Mouse (Mus musculus): ENCODE measurements around the gene Ttc7.
"Not testable (repeated sequence)": the region's sequence is repeated elsewhere in the genome, so short reads cannot be mapped to it uniquely, and the experiment has no call there.

Ttc7 gene

GRCm38 (mm10) chr17:87286481-87287143 is 3.9 kb downstream of the Ttc7 start:
- DNase-seq = no peak

GRCm38 (mm10) chr17:87287197-87287777 is 4.6 kb downstream of the Ttc7 start:
- DNase-seq = no peak

GRCm38 (mm10) chr17:87288131-87288530 is 5.4 kb downstream of the Ttc7 start:
- DNase-seq = no peak

DNA sequence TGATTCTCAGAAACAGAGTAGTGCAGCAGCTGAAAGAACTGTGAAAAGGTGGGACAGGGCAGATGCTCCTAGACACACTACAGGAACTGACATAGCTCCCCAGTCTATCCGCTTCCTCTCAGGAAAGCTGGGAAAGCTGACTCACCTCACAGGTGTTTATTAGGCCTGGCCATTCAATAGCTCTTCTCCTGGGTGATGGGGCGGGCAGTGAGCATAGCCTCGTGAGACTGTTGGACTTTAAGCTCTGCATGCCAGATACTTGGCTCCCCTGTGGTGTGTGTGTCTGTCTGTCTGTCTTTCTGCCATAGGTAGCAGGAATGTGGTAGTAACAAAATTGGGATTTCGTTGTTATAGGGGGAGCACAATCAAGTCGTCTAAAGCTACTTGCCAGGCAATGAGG is 6.7 kb downstream of the Ttc7 start:
- DNase-seq = no peak

- DNase-seq = no peak
Observed at GRCm38 (mm10) chr17:87291037-87291436, 8.4 kb downstream of the Ttc7 start.

DNA sequence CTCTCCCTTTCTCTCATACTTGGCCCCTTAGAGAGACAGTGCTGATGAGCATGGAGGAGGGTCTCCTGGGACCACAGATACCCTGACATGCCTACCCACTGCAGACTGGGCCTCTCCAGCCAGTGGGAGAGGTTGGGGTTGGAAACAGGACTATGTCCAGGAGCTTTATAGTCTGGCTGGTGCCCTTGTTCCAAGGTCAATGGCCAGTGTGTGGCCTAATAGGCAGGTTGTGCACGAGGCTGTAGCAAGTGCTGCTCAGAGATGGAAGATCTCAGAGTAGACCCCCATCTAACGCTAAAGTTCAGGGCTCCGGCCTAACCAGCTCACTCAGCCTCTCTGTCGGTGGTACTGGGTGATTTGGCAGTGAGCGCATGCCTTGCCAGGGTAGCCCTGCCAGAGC is 9.1 kb downstream of the Ttc7 start:
- DNase-seq = no peak

DNA sequence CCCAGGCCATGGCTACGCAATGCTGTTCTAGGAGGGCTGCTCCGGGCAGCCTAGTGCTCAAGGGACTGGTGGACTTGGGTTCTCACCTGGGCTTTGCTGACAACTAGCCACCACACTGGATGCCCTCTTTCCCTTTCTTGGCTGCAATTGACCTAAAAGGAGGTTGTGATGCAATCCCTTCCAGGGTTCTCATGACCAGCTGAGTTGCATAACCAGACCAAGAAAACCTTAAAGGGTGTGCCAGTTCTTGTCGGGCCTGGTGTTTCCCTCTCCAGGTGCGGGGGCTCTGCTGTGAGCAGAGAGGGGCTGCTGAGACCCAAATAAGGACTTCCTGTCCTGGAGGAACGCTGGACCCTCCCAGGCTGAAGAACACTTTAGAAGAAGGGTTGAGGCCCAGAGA is 10.4 kb downstream of the Ttc7 start:
- no peak for DNase-seq

DNA sequence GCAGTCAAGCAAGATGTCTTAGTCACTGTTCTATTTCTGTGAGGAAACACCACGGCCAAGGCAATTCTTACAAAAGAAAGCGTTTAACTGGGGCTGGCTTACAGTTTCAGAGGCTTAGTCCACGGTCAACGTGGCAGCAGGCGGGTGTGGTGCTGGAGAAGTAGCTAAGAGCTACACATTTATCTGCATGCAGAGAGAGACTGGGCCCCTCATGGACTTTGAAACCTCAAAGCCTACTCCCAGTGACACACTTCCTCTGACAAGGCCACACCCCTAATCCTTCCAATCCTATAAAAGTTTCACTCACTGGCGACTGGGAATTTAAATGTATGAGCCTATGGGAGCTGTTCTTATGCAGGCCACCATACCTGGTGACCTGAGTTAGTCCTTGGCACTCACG is 13.1 kb downstream of the Ttc7 start:
- DNase-seq = no peak

DNA sequence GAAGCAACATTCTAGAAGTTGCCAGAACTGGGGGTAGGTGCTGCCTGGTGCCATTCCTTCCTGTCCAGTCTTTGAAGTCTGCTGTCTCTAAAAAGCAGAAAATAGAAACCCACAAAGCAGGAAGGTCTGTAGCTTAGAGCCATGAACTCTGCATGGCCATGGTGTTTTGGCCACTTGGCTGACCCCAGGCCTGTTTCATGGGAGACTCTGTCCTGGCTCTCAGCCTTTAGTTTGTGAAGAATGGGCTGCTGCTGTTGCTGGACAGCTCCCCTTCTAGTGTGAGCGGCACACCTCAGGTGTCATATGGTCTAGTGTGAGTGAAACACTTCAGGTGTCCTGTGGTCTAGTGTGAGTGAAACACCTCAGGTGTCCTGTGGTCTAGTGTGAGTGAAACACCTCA is 14.0 kb downstream of the Ttc7 start:
- DNase-seq = not testable (repeated sequence)

- DNase-seq = no peak
Observed at GRCm38 (mm10) chr17:87298944-87299343, 16.3 kb downstream of the Ttc7 start.

GRCm38 (mm10) chr17:87300340-87300739 is 17.7 kb downstream of the Ttc7 start:
- DNase-seq = no peak

GRCm38 (mm10) chr17:87301607-87302006 is 18.9 kb downstream of the Ttc7 start:
- DNase-seq = not testable (repeated sequence)

DNA sequence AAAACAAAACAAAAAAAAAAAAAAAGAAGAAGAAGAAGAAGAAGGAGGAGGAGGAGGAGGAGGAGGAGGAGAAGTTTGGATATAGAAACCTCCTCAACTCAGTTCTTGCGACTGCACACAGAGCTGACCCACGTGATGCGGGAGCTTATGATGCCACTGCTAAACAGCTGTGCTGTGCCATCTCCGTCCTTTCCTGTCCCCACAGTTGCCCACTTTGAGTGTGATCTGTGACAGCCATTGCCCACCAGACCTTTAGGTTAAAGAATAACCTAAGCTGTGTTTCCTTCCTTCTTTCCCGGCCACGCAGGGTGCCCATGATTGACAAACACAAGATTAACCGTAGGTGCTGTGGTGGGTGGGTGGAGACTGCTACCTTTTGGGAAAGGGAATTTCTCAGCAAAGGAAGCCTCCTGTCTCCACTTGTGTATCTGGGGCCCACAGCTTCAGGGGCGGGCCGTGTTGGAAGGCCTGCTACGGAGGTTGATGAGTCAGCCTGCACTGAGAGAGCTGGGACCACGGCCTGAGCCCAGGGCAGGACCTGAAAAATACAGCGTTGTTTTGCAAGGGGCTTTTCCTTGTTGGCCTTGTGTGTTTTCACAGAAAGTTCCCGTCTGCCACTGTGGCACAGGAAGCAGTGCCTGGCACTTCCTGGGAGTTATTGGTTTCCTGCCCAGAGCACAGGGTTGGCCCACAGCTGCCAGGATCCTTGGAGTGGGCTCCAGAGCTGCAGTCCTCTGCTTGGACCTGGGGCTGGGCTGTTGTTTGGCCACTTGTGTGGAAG is 19.5 kb downstream of the Ttc7 start:
- DNase-seq = no peak

- DNase-seq = no peak
Observed at GRCm38 (mm10) chr17:87304151-87304894, 21.6 kb downstream of the Ttc7 start.

GRCm38 (mm10) chr17:87305065-87305464 is 22.4 kb downstream of the Ttc7 start:
- DNase-seq = no peak

DNA sequence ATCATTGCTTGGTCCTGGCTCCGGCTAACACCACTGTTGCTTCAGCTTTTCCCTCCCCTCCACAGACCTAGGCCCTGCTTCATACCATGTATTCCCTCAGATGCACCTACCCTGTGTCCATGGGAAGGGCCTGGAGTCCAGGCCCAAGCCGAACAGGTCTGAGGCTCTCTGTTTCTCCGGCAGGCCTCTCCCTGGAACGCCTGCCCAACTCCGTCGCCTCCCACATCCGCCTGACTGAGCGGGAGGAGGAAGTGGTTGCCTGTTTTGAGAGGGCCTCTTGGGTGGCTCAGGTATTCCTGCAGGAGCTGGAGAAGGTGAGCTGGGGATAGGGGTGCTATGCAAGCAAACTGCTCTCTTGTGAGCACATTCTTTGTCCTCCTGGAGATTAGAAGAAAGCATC is 24.1 kb downstream of the Ttc7 start:
- no peak for DNase-seq

DNA sequence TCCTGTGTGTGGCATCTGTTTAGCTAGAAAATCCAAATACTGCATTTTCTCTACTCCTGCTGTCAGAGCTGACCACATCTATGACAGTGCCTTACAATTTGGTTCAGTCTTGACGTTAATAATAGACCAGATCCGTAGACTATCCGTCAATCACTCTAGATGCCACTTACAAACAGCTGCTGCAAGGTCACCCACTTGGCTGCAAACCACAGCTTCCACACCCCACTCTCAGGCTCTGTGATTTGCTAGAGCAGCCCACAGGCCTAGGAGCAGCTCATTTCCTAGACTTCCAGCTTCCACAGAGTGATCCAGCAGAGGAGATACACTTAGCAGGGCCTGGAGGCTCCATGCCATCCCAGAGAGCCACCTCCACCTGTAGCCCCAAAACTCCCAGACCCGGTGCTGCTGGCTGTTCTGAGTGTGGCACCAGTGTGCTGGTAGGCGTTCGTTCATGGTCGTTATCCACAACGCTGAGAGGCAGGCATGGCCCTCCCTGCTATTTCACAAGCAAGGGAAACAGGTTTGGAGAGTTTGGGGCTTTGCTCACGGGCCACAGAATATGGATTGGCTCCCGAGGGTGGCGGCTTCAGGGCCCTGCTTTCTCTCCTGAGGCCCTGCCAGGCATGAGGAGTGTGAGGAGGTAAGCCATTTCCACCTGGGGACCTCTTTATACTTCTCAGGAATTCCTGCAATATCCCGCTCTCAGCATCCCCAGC is 26.5 kb downstream of the Ttc7 start:
- no peak for DNase-seq

DNA sequence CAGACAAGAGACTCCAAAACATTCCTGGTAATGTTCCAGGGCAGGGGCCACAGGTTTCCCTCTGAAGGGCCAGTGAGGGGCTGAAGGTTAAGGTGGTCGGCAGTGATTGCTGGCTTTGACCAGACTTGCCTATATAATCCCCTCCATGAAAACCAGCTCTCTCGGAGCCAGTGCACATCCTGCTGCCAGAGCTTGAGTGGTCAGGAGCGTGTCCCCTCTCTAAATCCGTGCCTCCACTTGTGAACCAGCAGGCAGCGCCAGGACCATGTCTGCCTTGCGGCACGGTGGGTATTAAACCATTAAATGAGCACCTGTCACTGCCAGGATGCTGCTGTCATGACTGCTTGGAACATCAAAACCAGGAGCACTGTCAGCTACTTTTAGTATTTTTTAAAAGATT is 27.8 kb downstream of the Ttc7 start:
- no peak for DNase-seq

DNA sequence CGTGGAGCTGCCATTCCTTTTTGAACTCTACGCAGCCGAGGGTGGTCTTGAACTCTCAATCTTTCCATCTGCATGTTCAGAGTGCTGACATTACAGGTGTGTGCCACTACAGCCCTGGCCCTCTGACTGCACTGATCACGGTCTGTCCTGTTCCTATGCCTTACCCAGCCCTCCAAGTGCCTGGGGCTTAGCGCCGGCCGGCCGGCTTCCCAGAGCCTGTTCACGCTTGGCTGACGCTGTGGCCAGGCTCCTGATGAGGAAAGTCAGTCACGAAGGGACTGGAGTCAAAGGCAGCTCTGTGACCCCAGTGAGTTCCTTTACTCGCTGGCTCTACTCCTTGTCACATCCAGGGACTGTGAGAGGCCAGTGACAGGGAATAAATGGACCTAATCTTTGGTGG is 29.7 kb downstream of the Ttc7 start:
- no peak for DNase-seq

GRCm38 (mm10) chr17:87312924-87313870 is 30.5 kb downstream of the Ttc7 start:
- no peak for DNase-seq

DNA sequence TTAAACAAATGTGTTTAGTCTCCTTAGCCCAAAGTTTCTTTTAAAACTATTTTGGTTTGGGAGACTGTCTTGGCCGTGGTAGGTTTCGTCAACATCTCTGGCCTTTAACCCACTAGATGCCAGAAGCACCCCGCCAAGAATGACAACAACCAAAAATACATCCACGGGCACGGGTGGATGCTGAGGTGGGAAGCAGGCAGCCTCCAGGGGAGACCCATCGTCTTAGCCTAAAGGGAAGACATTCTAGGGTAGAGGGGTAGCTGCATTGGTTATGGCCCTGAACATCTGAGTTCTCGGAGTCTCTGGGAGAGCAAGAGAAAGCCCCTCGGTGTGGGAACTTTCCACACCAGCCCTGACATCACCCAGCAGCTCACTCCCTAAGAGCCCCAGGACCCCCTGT is 31.4 kb downstream of the Ttc7 start:
- DNase-seq = no peak

DNA sequence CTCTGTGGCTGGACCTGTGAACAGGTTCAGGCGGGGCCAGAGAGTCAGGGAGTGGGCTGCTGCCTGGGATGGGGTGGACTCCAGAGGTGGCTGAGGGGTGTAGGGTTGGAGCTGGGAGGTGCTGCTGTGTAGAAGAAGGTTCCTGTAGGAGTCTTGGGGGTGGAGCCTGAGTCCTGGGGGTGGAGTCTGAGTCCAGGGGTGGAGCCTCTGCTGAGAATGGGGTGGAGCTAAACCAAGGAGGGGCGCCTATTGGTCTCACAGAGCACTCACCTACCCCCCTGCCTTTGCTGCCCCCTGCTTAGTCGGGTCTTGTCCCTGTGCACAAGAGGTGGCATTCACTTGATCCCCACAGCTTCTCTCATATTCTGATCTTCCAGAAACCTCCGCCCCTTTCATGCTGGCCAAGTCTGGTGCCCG is 31.9 kb downstream of the Ttc7 start:
- no peak for DNase-seq
